Mouse (Mus musculus) heart, postnatal 10 days (tissue): ENCODE results near the gene Keap1. TPM values are rescaled to one million over a fixed set of nuclear protein-coding genes. Genes with fewer than 3 reads are reported as not detected.
"Not testable (repeated sequence)": the region's sequence is repeated elsewhere in the genome, so short reads cannot be mapped to it uniquely, and the experiment has no call there.

ENCODE experiments used
- DNase-seq, 2 experiments: peaks; one replicate each; pipeline ENCODE4 v3.0.0; 2021
- intact Hi-C: fragments of 180-260 bp; cut with DNase I; formaldehyde crosslinking; loops from one replicate; pipeline ENCODE4 v1.15.1; 2025
- total RNA-seq, 2 experiments: library from RNA; stranded (reverse); gene quantifications; 2 replicates each; pipeline ENCODE4 v1.2.3; 2021

Gene Keap1
- total RNA-seq, 2 experiments from 2014 or later = 38.5 to 39.5 TPM

- intact Hi-C loops = no loop called here
- no peak for DNase-seq
Measured at GRCm38 (mm10) chr9:21233805-21234204, 5.4 kb downstream of the Keap1 start.

GRCm38 (mm10) chr9:21233366-21233765, 5.8 kb downstream of the Keap1 start:
- DNase-seq = no peak
- intact Hi-C loops = no loop called here

GRCm38 (mm10) chr9:21232867-21233266, 6.3 kb downstream of the Keap1 start:
- DNase-seq = no peak
- intact Hi-C loops = no loop called here

GRCm38 (mm10) chr9:21231551-21231950, 7.6 kb downstream of the Keap1 start:
- DNase-seq = no peak
- intact Hi-C loops = no loop called here

GRCm38 (mm10) chr9:21227342-21227741, 11.8 kb downstream of the Keap1 start:
- intact Hi-C loops = no loop called here
- DNase-seq = no peak

- DNase-seq = no peak
- intact Hi-C loops = no loop called here
Measured at GRCm38 (mm10) chr9:21225415-21225758, 13.8 kb downstream of the Keap1 start.

GRCm38 (mm10) chr9:21224576-21225414, 14.4 kb downstream of the Keap1 start:
- intact Hi-C loops = no loop called here
- peak; percentile 45 to 58 for DNase-seq

- no peak for DNase-seq
- intact Hi-C loops = loop anchor here (2.0 kb wide), 1 partner anchor 133 kb away; no protein-coding TSS in a partner anchor
Measured at GRCm38 (mm10) chr9:21223906-21224305, 15.3 kb downstream of the Keap1 start.

- not testable (repeated sequence) for DNase-seq
- intact Hi-C loops = loop anchor here (2.0 kb wide), 1 partner anchor 133 kb away; no protein-coding TSS in a partner anchor
Measured at GRCm38 (mm10) chr9:21223490-21223889, 15.7 kb downstream of the Keap1 start.

GRCm38 (mm10) chr9:21221383-21221929, 17.7 kb downstream of the Keap1 start:
- peak; percentile 46 to 70 for DNase-seq
- intact Hi-C loops = no loop called here

- intact Hi-C loops = no loop called here
- DNase-seq = peak; percentile 93 to 94
Measured at GRCm38 (mm10) chr9:21220490-21221382, 18.4 kb downstream of the Keap1 start.

GRCm38 (mm10) chr9:21219820-21220219, 19.3 kb downstream of the Keap1 start:
- DNase-seq = no peak
- intact Hi-C loops = loop anchor here (5.0 kb wide), 1 partner anchor 68 kb away; no protein-coding TSS in a partner anchor

- DNase-seq = no peak
- intact Hi-C loops = loop anchor here (5.0 kb wide), 1 partner anchor 64 kb away; no protein-coding TSS in a partner anchor
Measured at GRCm38 (mm10) chr9:21216050-21216841, 22.9 kb downstream of the Keap1 start.

GRCm38 (mm10) chr9:21213617-21214190, 25.5 kb downstream of the Keap1 start:
- DNase-seq = no peak
- intact Hi-C loops = no loop called here

- intact Hi-C loops = no loop called here
- no peak for DNase-seq
Measured at GRCm38 (mm10) chr9:21211624-21212023, 27.5 kb downstream of the Keap1 start.

GRCm38 (mm10) chr9:21210821-21211220, 28.3 kb downstream of the Keap1 start:
- intact Hi-C loops = no loop called here
- no peak for DNase-seq

GRCm38 (mm10) chr9:21208626-21209025, 30.5 kb downstream of the Keap1 start:
- intact Hi-C loops = no loop called here
- no peak for DNase-seq

GRCm38 (mm10) chr9:21206848-21207247, 32.3 kb downstream of the Keap1 start:
- intact Hi-C loops = no loop called here
- no peak for DNase-seq

GRCm38 (mm10) chr9:21204528-21205272, 34.5 kb downstream of the Keap1 start:
- no peak for DNase-seq
- intact Hi-C loops = no loop called here
